Mouse (Mus musculus): ENCODE data around the gene Sfxn3. TPM values are rescaled to one million over a fixed set of nuclear protein-coding genes. Genes with fewer than 3 reads are reported as not detected.

Sfxn3 gene
- total and polyA plus RNA-seq, 3 experiments: 6.7 to 26.1 (median 7.4) TPM

DNA sequence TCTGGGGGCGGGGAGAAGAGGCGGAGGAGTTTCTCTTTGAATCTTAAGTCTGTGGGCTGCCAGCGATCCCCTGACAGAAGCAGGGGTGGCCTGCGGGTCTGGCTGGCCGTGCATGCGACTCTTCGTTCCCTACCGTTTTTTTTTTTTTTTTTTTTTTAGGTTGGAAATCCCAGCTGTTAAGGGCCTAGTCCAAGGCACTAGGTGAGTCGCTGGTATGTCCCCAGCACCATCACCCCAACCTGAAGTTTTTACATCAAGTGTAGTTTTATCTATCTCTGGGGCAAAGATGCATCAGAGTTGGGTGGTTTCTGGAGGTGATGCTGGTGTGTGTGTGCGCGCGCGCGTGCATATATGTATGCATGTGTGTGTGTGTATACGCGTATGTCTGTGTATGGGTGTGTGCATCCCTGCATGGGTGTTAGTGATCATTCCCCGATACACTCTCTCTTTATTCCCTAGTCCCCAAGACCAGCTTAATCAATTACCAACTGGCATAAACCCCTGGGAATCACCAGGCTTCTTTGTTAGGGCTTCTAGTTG is 28.8 kb downstream of the Sfxn3 start:
- peaks cover 29% of the 10 kb centered on the region for H3K27me3 ChIP-seq (ENCODE audit: insufficient read depth, low read length)
- peaks cover 6% of the 10 kb centered on the region; the same call in 1 of the 2 replicates for H3K9me3 ChIP-seq (replicated peaks)
- DNase-seq (ENCODE audit: low spot score): no peak
- H3K4me3 ChIP-seq (ENCODE audit: low read depth, low read length): peak overlapping the region; percentile 75; the same call in 1 of the 2 replicates
- peaks cover 88% of the 10 kb centered on the region for H3K4me1 ChIP-seq (ENCODE audit: insufficient read depth, low read depth, low read length)
- TF ChIP-seq CTCF (IDR thresholded peaks at IDR 0.05; ENCODE audit: low read depth, low read length) (no peak), GATA2 (IDR thresholded peaks at IDR 0.05; ENCODE audit: borderline replicate concordance, low read depth, low read length) (no peak), GATA1 (IDR thresholded peaks at IDR 0.05; ENCODE audit: borderline replicate concordance, low read length) (no peak), TAL1 (conservative IDR thresholded peaks at IDR 0.05; ENCODE audit: low read depth, low read length) (no peak), POLR2AphosphoS5 (IDR thresholded peaks at IDR 0.05; ENCODE audit: insufficient replicate concordance, low read depth, low read length) (no peak)
- ATAC-seq (ENCODE audit: extremely low read depth, insufficient number of reproducible peaks, low FRiP score, poor library complexity, severe bottlenecking): no peak
- no peaks in the 10 kb centered on the region for H3K36me3 ChIP-seq (replicated peaks)

DNA sequence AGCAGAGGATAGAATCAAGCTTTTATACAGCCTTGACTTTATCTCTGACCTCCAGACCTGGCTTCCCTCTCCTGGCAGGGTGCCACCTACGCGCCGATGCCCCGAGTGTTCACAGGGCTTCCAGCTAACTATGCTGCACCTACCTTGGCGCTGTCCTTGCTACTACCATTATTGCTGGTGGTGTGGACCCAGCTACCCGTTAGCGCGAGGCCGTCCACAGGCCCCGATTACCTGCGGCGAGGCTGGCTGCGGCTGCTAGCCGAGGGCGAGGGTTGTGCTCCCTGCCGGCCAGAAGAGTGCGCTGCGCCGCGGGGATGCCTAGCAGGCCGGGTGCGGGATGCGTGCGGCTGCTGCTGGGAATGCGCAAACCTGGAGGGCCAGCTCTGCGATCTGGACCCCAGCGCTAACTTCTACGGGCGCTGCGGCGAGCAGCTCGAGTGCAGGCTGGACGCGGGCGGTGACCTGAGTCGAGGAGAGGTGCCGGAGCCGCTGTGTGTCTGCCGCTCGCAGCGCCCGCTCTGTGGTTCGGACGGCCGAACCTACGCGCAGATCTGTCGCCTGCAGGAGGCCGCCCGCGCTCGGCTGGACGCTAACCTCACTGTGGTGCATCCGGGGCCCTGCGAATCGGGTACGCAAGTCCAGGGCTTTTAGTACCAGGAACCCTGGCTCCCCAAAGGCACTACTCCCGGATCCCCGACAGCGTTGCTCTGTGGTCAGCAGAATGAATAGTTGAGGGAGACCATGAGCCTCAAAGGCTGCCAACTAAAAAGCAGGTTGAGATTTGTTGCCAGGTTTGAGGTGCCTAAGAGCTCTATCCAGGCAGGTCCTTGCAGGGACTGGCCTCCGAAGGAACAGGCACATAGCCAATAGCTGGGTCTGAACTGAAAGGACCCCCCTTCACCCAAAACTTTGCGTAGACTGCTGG is 29.5 kb downstream of the Sfxn3 start:
- peaks cover 84% of the 10 kb centered on the region for H3K4me1 ChIP-seq (ENCODE audit: insufficient read depth, low read depth, low read length)
- peaks cover 6% of the 10 kb centered on the region; the same call in 1 of the 2 replicates for H3K9me3 ChIP-seq (replicated peaks)
- peak; percentile 49 for DNase-seq (ENCODE audit: low spot score)
- TF ChIP-seq TAL1 (conservative IDR thresholded peaks at IDR 0.05; ENCODE audit: low read depth, low read length): peak; percentile 35; the same call in 1 of the 2 replicates
- peak; percentile 31; the same call in 1 of the 2 replicates for TF ChIP-seq CTCF (IDR thresholded peaks at IDR 0.05; ENCODE audit: low read depth, low read length)
- TF ChIP-seq POLR2AphosphoS5 (IDR thresholded peaks at IDR 0.05; ENCODE audit: insufficient replicate concordance, low read depth, low read length): no peak
- no peaks in the 10 kb centered on the region for H3K36me3 ChIP-seq (replicated peaks)
- peaks cover 29% of the 10 kb centered on the region for H3K27me3 ChIP-seq (ENCODE audit: insufficient read depth, low read length)
- H3K4me3 ChIP-seq (ENCODE audit: low read depth, low read length): peak overlapping the region; percentile 72
- ATAC-seq (ENCODE audit: extremely low read depth, insufficient number of reproducible peaks, low FRiP score, poor library complexity, severe bottlenecking): no peak

DNA sequence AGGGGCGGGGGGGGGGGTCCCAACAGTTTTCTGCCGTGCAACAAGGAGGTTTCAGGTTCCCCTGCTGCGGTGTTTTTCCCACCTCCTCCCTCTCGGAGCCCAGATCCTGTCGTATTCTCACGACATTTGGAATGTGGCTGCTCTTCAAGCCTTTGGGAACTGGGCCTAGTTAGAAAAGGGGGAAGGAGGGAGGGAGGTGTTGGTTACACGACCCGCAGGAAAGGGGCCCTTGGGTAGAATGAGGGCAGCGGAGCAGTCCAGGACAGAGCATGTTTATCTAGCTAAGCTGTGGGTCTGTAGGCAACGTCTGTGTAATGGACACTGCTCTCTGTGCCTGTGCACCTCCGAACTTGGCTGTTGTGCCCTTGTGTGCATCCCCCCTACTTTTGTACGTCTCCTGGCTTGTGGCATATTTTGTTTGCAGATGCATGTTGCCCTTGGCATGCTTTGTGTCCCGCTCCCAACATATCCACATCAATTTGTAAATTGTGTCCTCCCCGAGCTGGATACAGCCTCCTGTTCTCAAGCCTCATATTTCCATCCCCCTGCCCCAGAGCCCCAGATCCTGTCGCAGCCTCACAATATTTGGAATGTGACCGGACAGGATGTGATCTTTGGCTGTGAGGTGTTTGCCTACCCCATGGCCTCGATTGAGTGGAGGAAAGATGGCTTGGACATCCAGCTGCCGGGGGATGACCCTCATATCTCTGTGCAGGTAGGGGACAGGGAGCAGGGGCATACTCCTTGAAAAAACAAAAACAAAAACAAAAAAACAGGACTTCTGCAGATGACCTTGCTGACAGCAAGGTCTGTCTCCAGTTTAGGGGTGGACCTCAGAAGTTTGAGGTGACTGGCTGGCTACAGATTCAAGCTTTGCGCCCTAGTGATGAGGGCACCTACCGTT is 30.7 kb downstream of the Sfxn3 start:
- peaks cover 6% of the 10 kb centered on the region; the same call in 1 of the 2 replicates for H3K9me3 ChIP-seq (replicated peaks)
- H3K4me3 ChIP-seq (ENCODE audit: low read depth, low read length): peak overlapping the region; percentile 31; the same call in 1 of the 2 replicates
- ATAC-seq (ENCODE audit: extremely low read depth, insufficient number of reproducible peaks, low FRiP score, poor library complexity, severe bottlenecking) (no peak), DNase-seq (ENCODE audit: low spot score) (no peak)
- peaks cover 77% of the 10 kb centered on the region for H3K4me1 ChIP-seq (ENCODE audit: insufficient read depth, low read depth, low read length)
- no peak for TF ChIP-seq GATA2 (IDR thresholded peaks at IDR 0.05; ENCODE audit: borderline replicate concordance, low read depth, low read length)
- no peak for TF ChIP-seq POLR2AphosphoS5 (IDR thresholded peaks at IDR 0.05; ENCODE audit: insufficient replicate concordance, low read depth, low read length)
- TF ChIP-seq GATA1 (IDR thresholded peaks at IDR 0.05; ENCODE audit: borderline replicate concordance, low read length): no peak
- TF ChIP-seq CTCF (IDR thresholded peaks at IDR 0.05; ENCODE audit: low read depth, low read length): no peak
- H3K27me3 ChIP-seq (ENCODE audit: insufficient read depth, low read length): peaks cover 37% of the 10 kb centered on the region
- H3K36me3 ChIP-seq (replicated peaks): no peaks in the 10 kb centered on the region

DNA sequence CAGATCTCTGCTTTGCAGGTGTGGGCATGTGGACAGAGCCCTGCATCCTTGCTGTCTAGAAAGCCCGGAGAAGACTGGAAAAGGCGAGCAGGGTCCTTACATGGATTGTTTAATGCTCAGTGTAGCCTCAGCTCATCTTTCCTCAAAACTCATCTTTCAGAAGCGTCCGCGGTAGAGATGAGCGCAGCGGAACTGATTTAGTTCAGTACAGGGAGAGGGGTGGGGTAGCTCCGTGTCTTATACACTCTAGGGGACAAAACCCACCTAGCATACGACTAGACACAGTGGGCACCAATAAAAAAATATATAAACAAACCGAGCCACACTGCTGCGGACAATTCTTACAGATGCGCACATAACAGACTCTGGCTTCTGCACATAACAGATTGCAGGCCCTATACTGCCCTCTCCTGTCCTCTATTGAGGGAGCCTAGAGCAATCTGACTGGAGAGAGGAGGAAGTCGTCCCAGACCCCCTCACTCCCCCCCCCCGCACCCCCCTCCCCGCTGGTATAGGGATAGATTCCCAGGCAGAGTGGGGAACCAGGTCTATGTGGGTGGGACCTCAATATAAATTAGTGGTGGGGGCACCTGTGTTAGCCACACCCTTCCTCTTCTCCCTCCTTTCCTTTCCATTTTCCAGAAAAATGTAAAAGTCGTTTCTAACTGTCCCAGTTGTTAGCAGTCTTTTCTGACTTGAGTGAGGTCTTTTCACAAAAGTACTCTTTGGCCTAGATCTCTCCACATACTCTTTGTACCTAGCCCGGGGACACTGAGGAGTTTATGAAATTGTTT is 31.9 kb downstream of the Sfxn3 start:
- TF ChIP-seq CTCF (IDR thresholded peaks at IDR 0.05; ENCODE audit: low read depth, low read length) (no peak), TAL1 (conservative IDR thresholded peaks at IDR 0.05; ENCODE audit: low read depth, low read length) (no peak), GATA2 (IDR thresholded peaks at IDR 0.05; ENCODE audit: borderline replicate concordance, low read depth, low read length) (no peak), POLR2AphosphoS5 (IDR thresholded peaks at IDR 0.05; ENCODE audit: insufficient replicate concordance, low read depth, low read length) (no peak), GATA1 (IDR thresholded peaks at IDR 0.05; ENCODE audit: borderline replicate concordance, low read length) (no peak)
- Histone ChIP-seq H3K4me1 (ENCODE audit: insufficient read depth, low read depth, low read length) (peaks cover 69% of the 10 kb centered on the region), H3K4me3 (ENCODE audit: low read depth, low read length) (peak overlapping the region; percentile 69; the same call in 1 of the 2 replicates), H3K36me3 (replicated peaks) (no peaks in the 10 kb centered on the region), H3K9me3 (replicated peaks) (peaks cover 6% of the 10 kb centered on the region; the same call in 1 of the 2 replicates), H3K27me3 (ENCODE audit: insufficient read depth, low read length) (peaks cover 49% of the 10 kb centered on the region)
- DNase-seq (ENCODE audit: low spot score) (peak; percentile 70), ATAC-seq (ENCODE audit: extremely low read depth, insufficient number of reproducible peaks, low FRiP score, poor library complexity, severe bottlenecking) (no peak)

DNA sequence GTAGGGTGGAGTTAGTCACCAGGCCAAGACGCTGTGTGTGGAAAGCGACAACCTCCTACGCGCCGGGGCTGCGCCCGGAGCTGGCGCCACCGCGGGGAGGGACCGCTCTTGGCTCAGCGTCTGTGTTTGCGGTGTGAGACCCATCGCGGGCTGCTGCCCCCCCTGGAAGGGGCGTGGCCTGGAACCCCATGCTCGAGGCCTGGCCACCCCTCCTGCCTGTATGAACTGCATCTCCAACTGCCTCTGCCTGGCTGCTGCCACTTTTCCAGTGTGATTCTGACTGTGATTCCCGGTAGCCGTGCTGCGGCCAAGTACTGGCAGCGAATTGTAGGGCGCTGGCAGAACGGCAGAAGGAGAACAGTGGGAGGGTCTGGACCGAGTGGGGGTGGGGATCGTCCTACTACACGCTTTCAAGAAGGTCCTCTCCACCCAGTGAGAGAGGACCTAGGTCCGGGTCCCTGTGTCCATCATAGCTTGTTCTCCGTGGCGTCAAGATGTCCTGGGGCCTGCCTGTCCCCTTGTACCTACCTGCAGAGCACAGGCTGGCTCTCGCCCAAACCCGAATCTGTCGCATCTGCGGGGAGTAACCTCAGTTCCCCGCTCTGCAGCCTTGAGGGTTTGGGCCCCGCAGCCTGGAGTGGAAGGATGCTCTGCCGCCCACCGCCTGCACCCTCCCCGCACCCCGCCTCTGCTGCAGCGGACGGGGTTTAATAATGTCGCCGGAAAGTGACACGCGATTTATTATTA is 32.6 kb downstream of the Sfxn3 start:
- no peak for ATAC-seq (ENCODE audit: extremely low read depth, insufficient number of reproducible peaks, low FRiP score, poor library complexity, severe bottlenecking)
- peaks cover 64% of the 10 kb centered on the region for H3K4me1 ChIP-seq (ENCODE audit: insufficient read depth, low read depth, low read length)
- peak; percentile 73 for DNase-seq (ENCODE audit: low spot score)
- H3K36me3 ChIP-seq (replicated peaks): no peaks in the 10 kb centered on the region
- H3K27me3 ChIP-seq (ENCODE audit: insufficient read depth, low read length): peaks cover 53% of the 10 kb centered on the region
- TF ChIP-seq GATA2 (IDR thresholded peaks at IDR 0.05; ENCODE audit: borderline replicate concordance, low read depth, low read length): no peak
- TF ChIP-seq POLR2AphosphoS5 (IDR thresholded peaks at IDR 0.05; ENCODE audit: insufficient replicate concordance, low read depth, low read length): no peak
- TF ChIP-seq TAL1 (conservative IDR thresholded peaks at IDR 0.05; ENCODE audit: low read depth, low read length): no peak
- TF ChIP-seq GATA1 (IDR thresholded peaks at IDR 0.05; ENCODE audit: borderline replicate concordance, low read length): no peak
- TF ChIP-seq CTCF (IDR thresholded peaks at IDR 0.05; ENCODE audit: low read depth, low read length): no peak
- peaks cover 6% of the 10 kb centered on the region; the same call in 1 of the 2 replicates for H3K9me3 ChIP-seq (replicated peaks)
- peak overlapping the region; percentile 69 for H3K4me3 ChIP-seq (ENCODE audit: low read depth, low read length)

Data from G1E (cell line).